Mouse (Mus musculus): ENCODE measurements around the gene Cdk6.
"Not testable (repeated sequence)": the region's sequence is repeated elsewhere in the genome, so short reads cannot be mapped to it uniquely, and the experiment has no call there.

The Cdk6 gene

DNA sequence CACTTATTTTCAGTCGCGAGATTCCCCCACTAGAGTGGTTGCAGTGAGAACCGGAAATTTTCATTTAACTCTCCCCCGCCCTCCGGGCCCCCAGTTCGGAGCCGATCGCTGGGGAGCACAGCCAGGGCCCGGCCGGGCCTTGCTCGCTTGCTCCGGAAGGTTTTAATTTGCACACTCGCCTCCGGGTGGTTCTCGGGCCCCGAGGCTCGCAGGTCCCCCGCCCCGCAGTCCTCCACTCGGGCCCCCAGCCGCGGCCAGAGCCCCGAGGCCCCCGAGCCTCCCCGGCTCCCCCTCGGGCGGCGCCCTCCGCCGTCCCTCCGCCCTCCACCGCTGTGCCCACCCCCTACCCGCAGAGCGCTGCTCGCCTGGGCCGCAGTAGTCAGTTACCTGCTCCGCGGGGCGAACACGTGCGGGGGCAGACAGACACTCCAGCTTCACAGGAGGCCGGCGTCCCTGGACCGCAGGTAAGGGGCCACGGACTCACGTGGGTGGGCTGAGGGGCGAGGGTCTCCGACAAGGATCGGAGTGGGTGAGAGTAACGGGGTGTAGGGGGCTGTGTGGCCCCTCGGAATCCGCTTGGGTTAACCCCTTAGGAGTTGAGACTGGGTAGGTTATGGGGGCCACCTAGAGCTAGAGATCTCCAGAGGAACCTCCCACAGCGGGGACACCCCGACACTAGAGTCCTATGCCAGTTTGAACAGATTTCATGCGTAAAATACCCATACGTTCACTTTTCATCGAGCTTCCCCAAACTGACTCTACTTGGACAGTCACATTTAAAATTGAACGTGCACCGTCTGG lies at the start of gene Cdk6:
Cdk6 (plus strand) TSS at position 375 of the 801 bp plus-strand sequence.
- in situ Hi-C loops (cut with MboI; ENCODE audit: unreplicated experiment in 2 of 2), result loop anchor here (5.0 kb wide), 3 partner anchors 114 to 176 kb away; no protein-coding TSS in a partner anchor

- in situ Hi-C loops (cut with MboI; ENCODE audit: unreplicated experiment in 2 of 2), result no loop called here
Measured at GRCm38 (mm10) chr5:3293666-3294065, 47.6 kb upstream of the Cdk6 start.

DNA sequence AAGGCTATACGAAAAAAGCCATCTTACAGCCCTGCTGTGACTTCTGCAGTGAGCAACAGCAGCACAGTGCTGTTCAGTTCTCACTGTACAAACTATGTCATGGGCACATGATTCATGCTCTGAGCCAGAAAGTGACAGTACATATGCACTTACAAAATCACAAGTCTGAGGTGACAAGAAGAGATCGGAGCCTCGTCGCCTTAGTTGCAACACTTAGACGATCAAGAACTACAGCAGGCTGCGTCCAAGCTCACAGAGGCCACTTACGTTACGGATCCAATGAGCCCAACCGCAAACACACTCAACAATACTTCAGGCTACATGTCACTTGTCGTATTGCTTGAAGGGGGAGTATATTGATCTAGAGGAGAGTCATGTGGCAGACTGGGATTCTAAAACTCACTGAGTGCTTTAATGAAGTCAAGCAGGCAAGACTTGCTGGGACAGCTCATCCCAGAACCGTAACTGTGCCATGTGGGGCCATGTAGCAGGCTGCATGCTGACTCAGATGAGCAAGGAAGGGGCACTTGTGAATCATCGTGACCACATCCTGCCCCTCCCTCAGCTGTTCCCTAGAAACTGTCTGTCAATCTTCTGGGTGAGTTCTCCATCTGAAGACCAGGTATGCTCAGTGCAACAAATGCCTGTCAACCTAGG lies 40.4 kb upstream of the Cdk6 start:
- in situ Hi-C loops (cut with MboI; ENCODE audit: unreplicated experiment in 2 of 2), result no loop called here

GRCm38 (mm10) chr5:3301535-3301934 lies 39.8 kb upstream of the Cdk6 start:
- in situ Hi-C loops (cut with MboI; ENCODE audit: unreplicated experiment in 2 of 2), result no loop called here

DNA sequence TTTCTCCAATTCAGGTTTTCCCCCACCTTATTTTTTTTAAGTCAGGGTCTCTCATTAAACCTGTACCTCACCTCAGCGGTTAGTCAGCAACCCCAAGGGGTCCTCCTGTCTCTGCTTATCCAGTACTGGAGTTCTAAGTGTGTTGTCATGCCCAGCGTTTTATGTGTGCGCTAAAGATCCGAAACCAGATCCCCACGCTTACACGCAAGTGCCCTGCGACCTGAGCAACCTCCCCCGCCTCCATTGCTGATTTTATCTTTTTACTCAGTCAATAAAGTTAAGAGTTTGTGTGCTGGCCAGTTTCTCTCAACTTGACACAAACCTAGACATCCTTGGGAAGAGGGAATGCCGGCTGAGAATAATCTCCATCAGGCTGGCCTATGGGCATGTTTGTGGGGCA lies 37.4 kb upstream of the Cdk6 start:
- in situ Hi-C loops (cut with MboI; ENCODE audit: unreplicated experiment in 2 of 2), result no loop called here

GRCm38 (mm10) chr5:3306146-3306545 lies 35.1 kb upstream of the Cdk6 start:
- in situ Hi-C loops (cut with MboI; ENCODE audit: unreplicated experiment in 2 of 2), result no loop called here

DNA sequence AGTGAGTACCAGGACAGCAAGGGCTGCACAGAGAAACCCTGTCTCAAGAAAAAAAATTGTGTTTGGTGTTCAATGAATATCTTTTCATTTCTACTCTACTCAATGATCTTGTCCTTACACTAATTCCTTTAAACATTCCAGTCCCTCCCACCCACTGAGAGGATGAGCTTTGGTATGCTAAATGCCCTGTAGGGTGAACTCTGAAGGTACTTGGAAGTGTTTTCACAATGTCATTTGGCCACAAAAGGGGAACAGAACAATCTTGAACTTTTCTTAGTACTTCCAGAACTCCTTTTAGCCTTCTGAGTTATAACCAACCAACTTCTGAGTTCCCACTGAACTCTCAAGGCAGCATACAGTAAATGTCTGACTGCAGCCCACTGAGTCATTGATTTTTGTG lies 32.2 kb upstream of the Cdk6 start:
- in situ Hi-C loops (cut with MboI; ENCODE audit: unreplicated experiment in 2 of 2), result no loop called here

- in situ Hi-C loops (cut with MboI; ENCODE audit: unreplicated experiment in 2 of 2), result no loop called here
Measured at GRCm38 (mm10) chr5:3309587-3309986, 31.7 kb upstream of the Cdk6 start.

- in situ Hi-C loops (cut with MboI; ENCODE audit: unreplicated experiment in 2 of 2), result not testable (repeated sequence)
Measured at GRCm38 (mm10) chr5:3311156-3311555, 30.1 kb upstream of the Cdk6 start.

- in situ Hi-C loops (cut with MboI; ENCODE audit: unreplicated experiment in 2 of 2), result not testable (repeated sequence)
Measured at GRCm38 (mm10) chr5:3317724-3318123, 23.6 kb upstream of the Cdk6 start.

DNA sequence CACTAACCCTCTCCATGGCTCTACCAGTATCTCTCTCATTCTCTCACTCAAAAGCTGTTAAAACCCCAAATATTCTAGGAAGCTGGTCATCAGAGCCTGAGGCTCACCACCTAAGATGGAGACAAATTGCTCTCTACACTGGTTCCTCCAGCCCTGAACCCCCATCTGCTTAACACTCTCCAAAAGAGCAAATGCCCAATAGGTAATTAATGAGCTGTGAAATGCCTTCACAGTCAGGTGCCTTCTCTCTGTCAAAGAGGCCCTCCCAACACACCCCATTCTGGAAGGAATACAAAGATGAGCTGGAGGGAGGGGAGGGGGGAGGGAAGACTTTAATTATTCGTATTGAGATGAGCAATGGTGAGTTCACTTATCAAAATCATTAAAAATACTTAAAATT lies 21.1 kb upstream of the Cdk6 start:
- in situ Hi-C loops (cut with MboI; ENCODE audit: unreplicated experiment in 2 of 2), result no loop called here

- in situ Hi-C loops (cut with MboI; ENCODE audit: unreplicated experiment in 2 of 2), result no loop called here
Measured at GRCm38 (mm10) chr5:3322052-3322451, 19.2 kb upstream of the Cdk6 start.

- in situ Hi-C loops (cut with MboI; ENCODE audit: unreplicated experiment in 2 of 2), result no loop called here
Measured at GRCm38 (mm10) chr5:3324116-3324515, 17.2 kb upstream of the Cdk6 start.

DNA sequence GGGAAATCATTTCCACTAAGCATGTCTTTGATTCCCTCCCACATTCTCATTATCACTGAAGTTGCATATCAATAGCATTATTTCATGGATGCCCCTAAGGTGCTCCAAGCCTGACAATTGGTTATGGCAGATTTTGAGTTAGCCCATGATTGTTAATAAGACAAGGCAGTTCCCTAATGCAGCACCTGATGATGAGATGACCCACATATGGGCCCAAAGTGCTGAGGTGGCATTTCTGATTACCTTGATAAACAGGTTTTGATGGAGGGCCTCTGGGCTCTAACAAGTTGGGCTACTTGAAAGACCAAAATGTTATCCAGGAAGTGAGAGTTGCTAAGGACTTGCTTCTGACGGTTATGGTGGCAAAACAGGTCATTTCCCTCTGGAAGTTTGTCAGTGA lies 11.9 kb upstream of the Cdk6 start:
- in situ Hi-C loops (cut with MboI; ENCODE audit: unreplicated experiment in 2 of 2), result no loop called here

DNA sequence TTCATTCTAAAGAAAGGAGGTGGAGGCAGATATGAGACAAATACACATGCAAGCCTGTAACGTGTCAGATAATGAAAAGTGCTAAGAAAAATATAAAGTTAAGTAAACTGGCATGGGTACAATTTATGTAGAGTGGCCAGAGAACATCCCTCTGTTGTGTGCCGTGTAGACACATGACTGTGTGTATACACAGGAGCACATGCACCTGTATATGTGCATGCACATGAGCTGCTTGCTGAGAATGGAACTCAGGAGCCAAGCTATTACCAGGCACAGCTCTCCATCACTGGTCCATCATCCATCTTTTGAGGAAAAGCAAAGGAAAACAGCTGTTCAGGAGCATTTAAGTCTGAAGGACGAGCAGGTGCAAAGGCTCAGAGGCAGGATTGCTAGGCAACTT lies 10.4 kb upstream of the Cdk6 start:
- in situ Hi-C loops (cut with MboI; ENCODE audit: unreplicated experiment in 2 of 2), result loop anchor here in 1 of 2 experiments (10.0 kb wide), 1 partner anchor 106 kb away; no protein-coding TSS in a partner anchor

DNA sequence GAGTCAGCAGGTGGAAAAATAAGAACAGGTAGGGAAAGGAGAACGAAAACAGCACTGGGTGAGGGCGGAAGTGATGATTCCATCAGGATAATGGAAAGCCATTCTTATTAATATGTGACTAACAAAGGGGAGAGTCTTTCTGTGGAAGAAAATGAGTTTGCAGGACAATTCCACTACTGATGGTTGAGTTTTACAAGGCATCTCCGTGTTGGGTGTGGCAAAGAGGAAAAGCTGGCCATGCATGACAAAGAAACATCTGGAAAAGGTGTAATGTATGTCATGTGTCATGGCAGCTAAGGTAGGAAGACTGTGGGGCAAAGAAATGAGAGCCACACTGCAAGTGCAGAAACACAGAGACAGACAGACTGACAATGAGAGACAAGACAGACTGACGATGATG lies 8.3 kb upstream of the Cdk6 start:
- in situ Hi-C loops (cut with MboI; ENCODE audit: unreplicated experiment in 2 of 2), result loop anchor here in 1 of 2 experiments (10.0 kb wide), 1 partner anchor 108 kb away; no protein-coding TSS in a partner anchor

- in situ Hi-C loops (cut with MboI; ENCODE audit: unreplicated experiment in 2 of 2), result loop anchor here (5.0 kb wide), 3 partner anchors 113 to 177 kb away; no protein-coding TSS in a partner anchor
Measured at GRCm38 (mm10) chr5:3340340-3341058, 786 bp upstream of the Cdk6 start.

- in situ Hi-C loops (cut with MboI; ENCODE audit: unreplicated experiment in 2 of 2), result loop anchor here (5.0 kb wide), 3 partner anchors 115 to 175 kb away; no protein-coding TSS in a partner anchor
Measured at GRCm38 (mm10) chr5:3341931-3342770, 866 bp downstream of the Cdk6 start.

DNA sequence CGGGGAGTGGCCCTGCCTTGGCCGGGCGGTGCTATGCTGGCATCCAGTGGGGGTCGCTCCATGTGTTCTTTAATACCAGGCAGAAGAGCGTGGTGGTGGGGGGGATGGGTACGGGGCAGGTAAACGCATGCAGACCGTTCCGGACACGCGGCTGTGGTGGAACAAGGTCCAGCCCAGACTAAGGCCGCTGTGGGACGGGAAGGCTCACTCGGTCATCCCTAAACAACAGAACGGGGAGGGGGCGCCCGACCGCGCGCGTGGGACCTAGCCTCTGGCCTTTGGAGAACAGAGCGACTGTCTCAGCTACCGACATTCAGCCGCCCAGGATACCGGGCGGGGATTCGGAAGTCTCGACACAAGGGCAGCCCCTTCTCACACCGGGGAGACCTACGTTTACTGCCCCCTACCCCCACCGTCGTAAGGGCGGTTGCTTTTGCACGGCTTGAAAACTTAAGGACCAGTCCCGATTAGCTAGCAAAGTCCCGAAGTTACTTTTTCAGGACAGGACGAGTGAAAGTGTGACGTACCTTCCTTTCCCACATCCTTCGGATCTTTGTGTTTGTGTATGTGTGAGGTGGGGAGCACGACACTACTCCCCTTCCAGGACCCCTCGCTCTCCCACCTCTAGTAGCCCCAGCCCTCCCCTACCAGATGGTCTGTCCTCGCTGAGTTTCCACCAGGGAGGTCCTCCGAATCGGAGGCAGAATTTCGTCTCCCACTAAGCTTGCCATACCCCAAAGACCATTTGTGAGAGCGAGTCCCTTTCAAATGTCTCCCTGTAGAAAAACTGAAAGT lies 1.7 kb downstream of the Cdk6 start:
- in situ Hi-C loops (cut with MboI; ENCODE audit: unreplicated experiment in 2 of 2), result loop anchor here (5.0 kb wide), 3 partner anchors 116 to 174 kb away; no protein-coding TSS in a partner anchor
